Mouse (Mus musculus): ENCODE data around the gene Rmnd5a. TPM values are rescaled to one million over a fixed set of nuclear protein-coding genes. Genes with fewer than 3 reads are reported as not detected.
"Not testable (repeated sequence)": the region's sequence is repeated elsewhere in the genome, so short reads cannot be mapped to it uniquely, and the experiment has no call there.

Rmnd5a gene
- 7.4 and 8.6 TPM in 2 replicates for polyA plus RNA-seq (2014; fragmentation: Nextera tagmentation; extraction: Ambion mirVana)

DNA sequence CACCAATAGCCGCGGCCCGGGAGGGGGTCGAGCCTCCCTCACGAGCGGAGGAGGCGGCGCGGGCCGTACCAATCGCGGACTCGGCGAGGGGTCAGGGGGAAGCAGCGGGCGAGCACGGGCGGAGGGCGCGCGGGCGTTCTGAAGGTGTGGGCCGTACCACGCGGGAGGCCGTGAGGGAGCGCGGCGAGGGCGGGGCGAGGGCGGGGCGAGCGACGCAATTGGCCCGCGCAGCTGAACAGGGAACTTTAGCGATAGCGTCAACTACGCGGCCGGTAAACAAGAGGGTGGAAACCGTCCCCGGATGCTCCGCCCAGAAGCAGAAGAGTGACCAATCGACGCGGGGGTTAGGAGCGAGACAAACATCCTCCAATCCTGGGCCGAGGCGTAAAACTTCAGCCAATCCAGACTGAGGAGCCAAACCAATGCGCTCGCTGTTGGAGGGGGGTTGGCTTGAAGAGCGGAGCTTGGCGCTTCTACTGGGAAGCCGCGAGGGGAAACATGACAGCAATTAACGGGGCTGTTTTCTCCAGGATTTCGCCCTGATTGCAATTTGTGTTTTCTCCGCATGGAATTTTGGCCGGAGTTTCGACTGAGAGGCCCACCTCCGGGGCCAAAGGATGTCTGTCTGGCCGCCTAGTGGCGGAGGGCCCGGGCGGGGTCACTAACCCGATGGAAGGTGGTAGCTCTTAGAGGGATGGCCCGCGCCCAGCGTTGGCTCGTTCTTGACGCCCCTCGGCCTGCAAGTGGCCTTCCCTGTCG, at the start of gene Rmnd5a:
Gene Rmnd5a, minus strand, starts transcription at position 146 of the 759 bp plus-strand sequence.
- Histone ChIP-seq H3K4me3 (ENCODE audit: control insufficient read depth in 1 of 2, insufficient read depth in 1 of 2, low read depth in 1 of 2, low read length in 2 of 2) (peak within 1 kb of the TSS; percentile 95), H3K27me3 (ENCODE audit: control insufficient read depth, insufficient read depth, low read length) (no peaks in the 10 kb centered on the region), H3K27ac (replicated peaks in 1 of 2; ENCODE audit: control insufficient read depth in 1 of 2, insufficient read depth in 1 of 2, low read depth in 2 of 2, low read length in 2 of 2) (peak within 1 kb of the TSS; percentile 95 to 98), H3K36me3 (ENCODE audit: control insufficient read depth, insufficient read depth, low read length) (no peaks in the 10 kb centered on the region), H3K9ac (ENCODE audit: low read length) (peak within 1 kb of the TSS; percentile 95), H3K4me2 (ENCODE audit: low read length) (peak within 1 kb of the TSS; percentile 92), H3K4me1 (ENCODE audit: control insufficient read depth in 2 of 2, insufficient read depth in 2 of 2, low read length in 2 of 2) (peaks cover 3 to 25% of the 10 kb centered on the region in 2 experiments), H3K9me3 (ENCODE audit: control insufficient read depth, low read length) (0 out of 2 replicates have a peak, but pooled peaks cover 6% of the 10 kb centered on the region)
- under 1% methylated on average over 75 of the region's 75 CpGs for WGBS
- peak; percentile 97 for ATAC-seq (ENCODE audit: insufficient number of reproducible peaks, insufficient read depth, low FRiP score, low read depth)

DNA sequence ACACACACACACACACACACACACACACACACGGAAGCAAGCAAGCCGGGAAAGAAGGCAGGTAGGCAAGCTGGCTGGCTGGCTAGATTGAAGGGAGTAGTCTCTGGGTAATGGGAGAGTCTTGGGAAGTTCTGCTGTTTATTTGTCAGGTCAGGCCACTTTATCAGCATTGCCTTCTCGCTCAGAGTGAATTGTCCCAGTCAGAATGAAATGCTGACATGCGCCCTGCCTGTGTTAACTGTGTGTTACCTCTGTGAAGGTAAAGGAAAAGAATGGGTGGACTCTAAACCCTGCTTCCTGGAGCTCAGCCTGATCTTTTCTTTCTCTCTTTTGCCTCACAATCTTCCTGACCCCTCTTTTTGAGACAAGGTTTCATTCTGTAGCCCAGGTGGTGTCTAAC, 47.5 kb upstream of the Rmnd5a start:
- Histone ChIP-seq H3K27ac (replicated peaks in 1 of 2; ENCODE audit: control insufficient read depth in 1 of 2, insufficient read depth in 1 of 2, low read depth in 2 of 2, low read length in 2 of 2) (no peak overlapping the region), H3K27me3 (ENCODE audit: control insufficient read depth, insufficient read depth, low read length) (no peaks in the 10 kb centered on the region), H3K4me1 (ENCODE audit: control insufficient read depth in 2 of 2, insufficient read depth in 2 of 2, low read length in 2 of 2) (no peaks in the 10 kb centered on the region), H3K9me3 (ENCODE audit: control insufficient read depth, low read length) (no peaks in the 10 kb centered on the region), H3K9ac (ENCODE audit: low read length) (no peak overlapping the region), H3K4me3 (ENCODE audit: control insufficient read depth in 1 of 2, insufficient read depth in 1 of 2, low read depth in 1 of 2, low read length in 2 of 2) (no peak overlapping the region), H3K36me3 (ENCODE audit: control insufficient read depth, insufficient read depth, low read length) (no peaks in the 10 kb centered on the region), H3K4me2 (ENCODE audit: low read length) (no peak overlapping the region)
- no peak for ATAC-seq (ENCODE audit: insufficient number of reproducible peaks, insufficient read depth, low FRiP score, low read depth)
- WGBS, result 35% methylated on average over 4 of the region's 4 CpGs

- ATAC-seq (ENCODE audit: insufficient number of reproducible peaks, insufficient read depth, low FRiP score, low read depth), result no peak
- Histone ChIP-seq H3K4me1 (ENCODE audit: control insufficient read depth in 2 of 2, insufficient read depth in 2 of 2, low read length in 2 of 2) (no peaks in the 10 kb centered on the region), H3K9ac (ENCODE audit: low read length) (no peak overlapping the region), H3K36me3 (ENCODE audit: control insufficient read depth, insufficient read depth, low read length) (no peaks in the 10 kb centered on the region), H3K27ac (replicated peaks in 1 of 2; ENCODE audit: control insufficient read depth in 1 of 2, insufficient read depth in 1 of 2, low read depth in 2 of 2, low read length in 2 of 2) (no peak overlapping the region), H3K4me2 (ENCODE audit: low read length) (no peak overlapping the region), H3K9me3 (ENCODE audit: control insufficient read depth, low read length) (no peaks in the 10 kb centered on the region), H3K4me3 (ENCODE audit: control insufficient read depth in 1 of 2, insufficient read depth in 1 of 2, low read depth in 1 of 2, low read length in 2 of 2) (no peak overlapping the region), H3K27me3 (ENCODE audit: control insufficient read depth, insufficient read depth, low read length) (no peaks in the 10 kb centered on the region)
- 84% methylated on average over 1 of the region's 1 CpGs for WGBS
These were observed 46.4 kb upstream of the Rmnd5a start for GRCm38 (mm10) chr6:71486867-71487266.

DNA sequence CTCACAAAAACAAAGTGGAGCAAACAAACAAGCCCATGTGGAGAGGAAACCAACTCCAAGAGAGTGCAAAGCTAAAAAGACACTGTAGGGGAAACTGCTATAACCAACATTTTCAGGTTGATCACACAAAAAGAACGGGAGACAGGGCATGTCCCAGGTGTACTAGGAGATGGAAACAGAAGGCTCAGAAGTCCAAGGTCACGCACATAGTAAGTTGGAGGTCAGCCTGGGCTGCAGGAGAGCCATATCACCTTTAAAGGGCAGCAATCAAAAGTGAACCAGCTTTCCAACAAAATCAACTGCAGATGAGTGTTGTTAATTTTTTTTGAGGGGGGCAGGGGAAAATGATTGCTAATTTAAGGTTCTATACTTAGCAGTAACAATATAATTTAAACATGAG, 45.8 kb upstream of the Rmnd5a start:
- WGBS, result 67% methylated on average over 2 of the region's 2 CpGs
- no peak for ATAC-seq (ENCODE audit: insufficient number of reproducible peaks, insufficient read depth, low FRiP score, low read depth)
- no peak overlapping the region for H3K4me3 ChIP-seq (ENCODE audit: control insufficient read depth in 1 of 2, insufficient read depth in 1 of 2, low read depth in 1 of 2, low read length in 2 of 2)

GRCm38 (mm10) chr6:71485246-71485645, 44.8 kb upstream of the Rmnd5a start:
- no peak for ATAC-seq (ENCODE audit: insufficient number of reproducible peaks, insufficient read depth, low FRiP score, low read depth)
- H3K9me3 ChIP-seq (ENCODE audit: control insufficient read depth, low read length), result no peaks in the 10 kb centered on the region
- H3K4me2 ChIP-seq (ENCODE audit: low read length), result no peak overlapping the region
- H3K27me3 ChIP-seq (ENCODE audit: control insufficient read depth, insufficient read depth, low read length), result no peaks in the 10 kb centered on the region
- no peaks in the 10 kb centered on the region for H3K36me3 ChIP-seq (ENCODE audit: control insufficient read depth, insufficient read depth, low read length)
- no peaks in the 10 kb centered on the region for H3K4me1 ChIP-seq (ENCODE audit: control insufficient read depth in 2 of 2, insufficient read depth in 2 of 2, low read length in 2 of 2)
- H3K27ac ChIP-seq (replicated peaks in 1 of 2; ENCODE audit: control insufficient read depth in 1 of 2, insufficient read depth in 1 of 2, low read depth in 2 of 2, low read length in 2 of 2), result no peak overlapping the region
- H3K9ac ChIP-seq (ENCODE audit: low read length), result no peak overlapping the region
- 65% methylated on average over 5 of the region's 5 CpGs for WGBS
- H3K4me3 ChIP-seq (ENCODE audit: control insufficient read depth in 1 of 2, insufficient read depth in 1 of 2, low read depth in 1 of 2, low read length in 2 of 2), result no peak overlapping the region

More for the DNA sequence above, 45.8 kb upstream of the Rmnd5a start:
- Histone ChIP-seq H3K36me3 (ENCODE audit: control insufficient read depth, insufficient read depth, low read length) (no peaks in the 10 kb centered on the region), H3K4me1 (ENCODE audit: control insufficient read depth in 2 of 2, insufficient read depth in 2 of 2, low read length in 2 of 2) (no peaks in the 10 kb centered on the region), H3K27me3 (ENCODE audit: control insufficient read depth, insufficient read depth, low read length) (no peaks in the 10 kb centered on the region), H3K4me2 (ENCODE audit: low read length) (no peak overlapping the region), H3K27ac (replicated peaks in 1 of 2; ENCODE audit: control insufficient read depth in 1 of 2, insufficient read depth in 1 of 2, low read depth in 2 of 2, low read length in 2 of 2) (no peak overlapping the region), H3K9ac (ENCODE audit: low read length) (no peak overlapping the region), H3K9me3 (ENCODE audit: control insufficient read depth, low read length) (no peaks in the 10 kb centered on the region)

GRCm38 (mm10) chr6:71481136-71481535, 40.7 kb upstream of the Rmnd5a start:
- Histone ChIP-seq H3K36me3 (ENCODE audit: control insufficient read depth, insufficient read depth, low read length) (no peaks in the 10 kb centered on the region), H3K4me1 (ENCODE audit: control insufficient read depth in 2 of 2, insufficient read depth in 2 of 2, low read length in 2 of 2) (no peaks in the 10 kb centered on the region), H3K4me2 (ENCODE audit: low read length) (no peak overlapping the region), H3K9me3 (ENCODE audit: control insufficient read depth, low read length) (no peaks in the 10 kb centered on the region), H3K27me3 (ENCODE audit: control insufficient read depth, insufficient read depth, low read length) (no peaks in the 10 kb centered on the region; the same call in 1 of the 2 replicates), H3K9ac (ENCODE audit: low read length) (no peak overlapping the region), H3K4me3 (ENCODE audit: control insufficient read depth in 1 of 2, insufficient read depth in 1 of 2, low read depth in 1 of 2, low read length in 2 of 2) (no peak overlapping the region), H3K27ac (replicated peaks in 1 of 2; ENCODE audit: control insufficient read depth in 1 of 2, insufficient read depth in 1 of 2, low read depth in 2 of 2, low read length in 2 of 2) (no peak overlapping the region)
- 74% methylated on average over 7 of the region's 7 CpGs for WGBS
- ATAC-seq (ENCODE audit: insufficient number of reproducible peaks, insufficient read depth, low FRiP score, low read depth), result no peak

DNA sequence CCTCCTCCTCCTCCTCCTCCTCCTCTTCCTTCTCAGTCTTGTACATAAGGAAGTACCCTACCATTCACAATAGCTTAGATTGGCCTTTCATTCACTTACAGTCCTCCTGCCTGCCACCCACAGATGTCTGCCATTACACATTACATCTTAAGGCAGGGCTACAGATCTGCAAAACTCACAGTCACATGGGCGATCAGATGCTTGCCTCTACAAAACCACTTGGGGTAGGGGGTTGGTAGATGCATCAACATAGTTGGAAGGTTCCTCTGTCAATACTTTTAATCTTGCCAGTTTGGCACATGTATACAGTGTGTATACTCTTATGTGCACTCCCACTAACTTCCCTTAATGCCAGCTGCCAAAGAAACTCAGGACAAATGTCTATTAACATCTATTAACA, 39.7 kb upstream of the Rmnd5a start:
- no peak overlapping the region for H3K9ac ChIP-seq (ENCODE audit: low read length)
- no peak for ATAC-seq (ENCODE audit: insufficient number of reproducible peaks, insufficient read depth, low FRiP score, low read depth)
- no peak overlapping the region for H3K4me3 ChIP-seq (ENCODE audit: control insufficient read depth in 1 of 2, insufficient read depth in 1 of 2, low read depth in 1 of 2, low read length in 2 of 2)
- H3K27ac ChIP-seq (replicated peaks in 1 of 2; ENCODE audit: control insufficient read depth in 1 of 2, insufficient read depth in 1 of 2, low read depth in 2 of 2, low read length in 2 of 2), result no peak overlapping the region
- H3K4me2 ChIP-seq (ENCODE audit: low read length), result no peak overlapping the region
- no peaks in the 10 kb centered on the region for H3K36me3 ChIP-seq (ENCODE audit: control insufficient read depth, insufficient read depth, low read length)
- H3K9me3 ChIP-seq (ENCODE audit: control insufficient read depth, low read length), result no peaks in the 10 kb centered on the region
- WGBS, result 82% methylated on average over 1 of the region's 1 CpGs
- no peaks in the 10 kb centered on the region; the same call in 1 of the 2 replicates for H3K27me3 ChIP-seq (ENCODE audit: control insufficient read depth, insufficient read depth, low read length)
- no peaks in the 10 kb centered on the region for H3K4me1 ChIP-seq (ENCODE audit: control insufficient read depth in 2 of 2, insufficient read depth in 2 of 2, low read length in 2 of 2)

GRCm38 (mm10) chr6:71479588-71479987, 39.2 kb upstream of the Rmnd5a start:
- 94% methylated on average over 2 of the region's 2 CpGs for WGBS
- H3K27me3 ChIP-seq (ENCODE audit: control insufficient read depth, insufficient read depth, low read length); ATAC-seq (ENCODE audit: insufficient number of reproducible peaks, insufficient read depth, low FRiP score, low read depth); H3K4me1 ChIP-seq (ENCODE audit: control insufficient read depth in 2 of 2, insufficient read depth in 2 of 2, low read length in 2 of 2); H3K36me3 ChIP-seq (ENCODE audit: control insufficient read depth, insufficient read depth, low read length); H3K4me3 ChIP-seq (ENCODE audit: control insufficient read depth in 1 of 2, insufficient read depth in 1 of 2, low read depth in 1 of 2, low read length in 2 of 2); H3K9ac ChIP-seq (ENCODE audit: low read length); H3K27ac ChIP-seq (replicated peaks in 1 of 2; ENCODE audit: control insufficient read depth in 1 of 2, insufficient read depth in 1 of 2, low read depth in 2 of 2, low read length in 2 of 2); H3K4me2 ChIP-seq (ENCODE audit: low read length); H3K9me3 ChIP-seq (ENCODE audit: control insufficient read depth, low read length): not testable (repeated sequence)
